In the genomic region with DNA sequence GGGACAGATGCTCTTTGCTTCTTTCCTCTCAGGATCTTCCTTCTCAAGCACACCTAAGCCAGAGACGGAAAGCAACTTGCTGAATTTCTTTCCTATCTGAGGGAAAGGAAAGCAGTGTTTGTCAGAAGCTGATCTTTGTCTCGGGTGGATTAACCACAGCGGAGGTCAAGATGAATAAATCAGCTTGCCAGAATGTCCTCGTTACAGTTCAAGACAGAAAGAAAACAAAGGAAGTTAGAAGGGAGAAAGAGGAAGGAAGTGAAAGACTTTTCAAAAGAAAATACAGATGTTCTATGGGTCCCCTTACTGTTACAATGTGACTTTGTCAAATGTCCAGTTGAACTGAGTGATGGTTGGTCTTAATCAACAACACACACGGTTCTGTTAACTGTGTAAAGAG, we compare ENCODE assay signal across 16 mouse cellular contexts.
"Had no signal": no experiment of that assay in that cellular context is flagged by ENCODE, and none has a peak within 500 bp of the region (broad histone marks: within the 10 kb centered on the region; RNA-seq: fewer than 3 reads in every experiment).

No protein-coding gene starts in this region.

- H3K9ac ChIP-seq: intestine, embryonic 15.5 days; liver, embryonic 12.5 days; lung, embryonic 15.5 days; midbrain, embryonic 12.5 days had no signal

- DNase-seq: kidney, adult 18-20 months; kidney, postnatal 4 days; lung, postnatal 36 days; right cerebral cortex, adult 18-20 months; right cerebral cortex, postnatal 25 days; thymus, postnatal 4 days had no signal

- H3K36me3 ChIP-seq: intestine, embryonic 15.5 days; limb, embryonic 10.5 days; liver, embryonic 12.5 days; lung, embryonic 15.5 days; midbrain, embryonic 12.5 days had no signal

- H3K4me3 ChIP-seq: intestine, embryonic 15.5 days; layer of hippocampus, adult 2 months; left cerebral cortex, adult 2 months; limb, embryonic 10.5 days; liver, embryonic 12.5 days; lung, embryonic 15.5 days; megakaryocyte, embryonic 14.5 days; midbrain, embryonic 12.5 days had no signal

- H3K4me1 ChIP-seq: intestine, embryonic 15.5 days; limb, embryonic 10.5 days; liver, embryonic 12.5 days; lung, embryonic 15.5 days; midbrain, embryonic 12.5 days had no signal

- H3K9me3 ChIP-seq: intestine, embryonic 15.5 days; limb, embryonic 10.5 days; liver, embryonic 12.5 days; lung, embryonic 15.5 days; megakaryocyte, embryonic 14.5 days; midbrain, embryonic 12.5 days had no signal

- H3K27ac ChIP-seq: intestine, embryonic 15.5 days; layer of hippocampus, adult 2 months; left cerebral cortex, adult 2 months; limb, embryonic 10.5 days; liver, embryonic 12.5 days; lung, embryonic 15.5 days; midbrain, embryonic 12.5 days; stomach, postnatal 0 days had no signal

- H3K27me3 ChIP-seq: intestine, embryonic 15.5 days; liver, embryonic 12.5 days; lung, embryonic 15.5 days; megakaryocyte, embryonic 14.5 days; midbrain, embryonic 12.5 days had no signal

- H3K4me2 ChIP-seq: intestine, embryonic 15.5 days; liver, embryonic 12.5 days; lung, embryonic 15.5 days; midbrain, embryonic 12.5 days had no signal

- ATAC-seq: intestine, embryonic 15.5 days; liver, embryonic 12.5 days; midbrain, embryonic 16.5 days had no signal
